Mouse (Mus musculus) left cerebral cortex, adult 18-20 months (tissue): ENCODE data around the gene En2. TPM values are rescaled to one million over a fixed set of nuclear protein-coding genes. Genes with fewer than 3 reads are reported as not detected.

Experiments
- DNase-seq, 2 experiments: peaks; one replicate each; pipeline ENCODE4 v3.0.0; 2021 to 2022; ENCODE audit warnings: low spot score in 2 of 2, mixed read lengths in 1 of 2
- total RNA-seq, 2 experiments: library from RNA; stranded (reverse); gene quantifications; 2 replicates each; pipeline ENCODE4 v1.2.3; 2021

En2 gene
- total RNA-seq, 2 experiments from 2014 or later, result 0.23 to 0.35 TPM

GRCm38 (mm10) chr5:28176023-28176422 lies 10.5 kb downstream of the En2 start:
- no peak for DNase-seq

- DNase-seq, result no peak
Observed at GRCm38 (mm10) chr5:28176585-28176984, 11.1 kb downstream of the En2 start.

- DNase-seq, result no peak
Observed at GRCm38 (mm10) chr5:28178322-28178721, 12.8 kb downstream of the En2 start.

- DNase-seq, result no peak
Observed at GRCm38 (mm10) chr5:28179237-28179790, 13.8 kb downstream of the En2 start.

GRCm38 (mm10) chr5:28191201-28192098 lies 26.0 kb downstream of the En2 start:
- DNase-seq, result no peak

GRCm38 (mm10) chr5:28192099-28192454 lies 26.6 kb downstream of the En2 start:
- DNase-seq, result no peak

- DNase-seq, result no peak
Observed at GRCm38 (mm10) chr5:28195473-28195872, 30.0 kb downstream of the En2 start.

- no peak for DNase-seq
Observed at GRCm38 (mm10) chr5:28199089-28199873, 33.8 kb downstream of the En2 start.

GRCm38 (mm10) chr5:28203086-28203485 lies 37.6 kb downstream of the En2 start:
- DNase-seq, result no peak

GRCm38 (mm10) chr5:28204678-28205077 lies 39.2 kb downstream of the En2 start:
- DNase-seq, result no peak

GRCm38 (mm10) chr5:28206448-28206847 lies 41.0 kb downstream of the En2 start:
- DNase-seq, result no peak

- no peak for DNase-seq
Observed at GRCm38 (mm10) chr5:28207043-28207442, 41.5 kb downstream of the En2 start.

- no peak for DNase-seq
Observed at GRCm38 (mm10) chr5:28208726-28209520, 43.4 kb downstream of the En2 start.

- DNase-seq, result no peak
Observed at GRCm38 (mm10) chr5:28209549-28210431, 44.3 kb downstream of the En2 start.

GRCm38 (mm10) chr5:28210591-28211550 lies 45.4 kb downstream of the En2 start:
- DNase-seq, result no peak

- no peak for DNase-seq
Observed at GRCm38 (mm10) chr5:28211651-28212310, 46.3 kb downstream of the En2 start.

GRCm38 (mm10) chr5:28213441-28213840 lies 47.9 kb downstream of the En2 start:
- no peak for DNase-seq

- no peak for DNase-seq
Observed at GRCm38 (mm10) chr5:28219596-28219995, 54.1 kb downstream of the En2 start.
